Mouse (Mus musculus) erythroblast, embryonic 14.5 days (primary cell): Measurements from ENCODE around the gene Zc2hc1c.

Experiments used
- GATA1 ChIP-seq: IDR thresholded peaks from 2 replicates; pipeline ENCODE4 v1.6.1; 2012; ENCODE audit warnings: low read length, inconsistent platforms, mixed read lengths
- TAL1 ChIP-seq: IDR thresholded peaks from 3 replicates; pipeline ENCODE4 v1.6.1; 2012; ENCODE audit warnings: low read length, inconsistent platforms, mixed read lengths

DNA sequence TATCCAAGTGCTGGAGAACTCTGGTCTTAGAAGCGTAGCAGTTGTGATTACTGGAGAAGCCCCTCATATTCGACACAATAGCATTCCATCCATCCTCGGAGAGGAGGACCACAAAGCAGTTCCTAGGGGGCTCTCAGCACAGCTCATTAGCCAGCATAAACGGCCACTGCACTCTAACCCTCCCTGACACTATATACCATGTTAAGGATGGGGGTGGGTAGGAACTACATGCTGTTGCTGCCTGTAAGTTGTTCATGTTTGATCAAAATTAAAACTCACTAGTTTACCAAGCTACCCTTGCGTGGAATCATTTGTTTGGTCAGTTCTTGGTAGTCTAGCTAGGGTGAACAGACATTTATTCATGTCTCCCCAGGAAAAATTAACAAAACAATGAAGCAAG lies 12.1 kb upstream of the Zc2hc1c start:
- TF ChIP-seq TAL1 (no peak), GATA1 (no peak)
